Mouse (Mus musculus) layer of hippocampus, postnatal 36 days (tissue): ENCODE measurements at regions not wholly inside any gene's neighbourhood (a gene's known extent, or its start where the extent isn't known, plus 50 kb on each side); places are given as distances from the start of the nearest gene placed in this dataset.

Experiments
- DNase-seq, 2 experiments: peaks; one replicate each; pipeline ENCODE4 v3.0.0; 2022

DNA sequence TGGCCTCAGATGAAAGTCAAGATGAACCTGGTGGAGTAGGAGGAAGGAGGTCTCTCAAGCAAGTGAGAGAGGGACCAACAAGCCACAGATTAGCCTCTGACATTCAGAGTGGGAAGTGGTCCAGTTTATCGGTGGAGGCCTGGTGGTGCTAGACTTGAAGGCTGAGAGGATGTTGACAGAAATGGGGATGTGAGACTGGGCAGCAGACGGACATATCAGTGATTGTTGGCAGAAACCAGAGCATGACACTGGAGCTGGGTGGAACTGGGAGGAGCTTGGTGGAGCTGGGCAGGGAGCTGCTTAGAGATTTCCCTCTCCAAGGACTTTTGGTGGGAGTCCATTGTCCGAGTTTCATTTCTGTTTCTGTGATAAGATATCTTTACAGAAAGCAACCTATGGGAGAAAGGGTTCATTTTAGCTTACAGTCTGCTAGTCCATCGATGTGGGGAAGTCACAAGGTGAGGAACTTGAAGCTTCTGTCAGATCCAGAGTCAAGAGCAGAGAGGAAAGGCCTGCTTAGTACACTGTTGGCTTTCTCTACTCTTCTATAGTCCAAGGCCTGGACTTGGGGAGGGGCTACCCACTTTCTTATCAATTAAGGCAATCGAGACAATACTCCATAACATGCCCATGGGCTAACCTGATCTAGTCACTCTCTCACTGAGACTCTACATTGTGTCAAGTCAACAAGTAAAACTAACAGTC, 233.2 kb upstream of the Id2 start:
- DNase-seq, result peak in 1 of 2 experiments; percentile 13

DNA sequence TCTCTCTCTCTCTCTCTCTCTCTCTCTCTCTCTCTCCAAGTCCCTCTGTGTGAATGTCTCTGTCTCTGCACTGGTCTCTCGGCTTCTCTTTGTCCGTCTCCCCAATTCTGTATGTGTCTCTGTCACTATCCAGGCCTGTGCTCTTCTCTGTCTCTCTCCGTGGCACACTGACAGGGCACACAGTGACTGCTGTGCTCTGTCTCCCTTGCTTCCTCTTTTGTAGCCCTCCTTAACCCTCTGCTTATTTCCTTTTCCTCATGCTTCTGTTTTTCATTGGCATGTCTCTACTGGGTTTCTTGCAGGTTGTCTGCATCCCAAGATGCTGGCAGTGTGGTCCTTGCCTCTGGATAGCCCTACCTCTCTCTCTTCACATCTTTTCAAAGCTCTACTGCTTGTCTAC, 229.0 kb upstream of the Id2 start:
- no peak for DNase-seq

DNA sequence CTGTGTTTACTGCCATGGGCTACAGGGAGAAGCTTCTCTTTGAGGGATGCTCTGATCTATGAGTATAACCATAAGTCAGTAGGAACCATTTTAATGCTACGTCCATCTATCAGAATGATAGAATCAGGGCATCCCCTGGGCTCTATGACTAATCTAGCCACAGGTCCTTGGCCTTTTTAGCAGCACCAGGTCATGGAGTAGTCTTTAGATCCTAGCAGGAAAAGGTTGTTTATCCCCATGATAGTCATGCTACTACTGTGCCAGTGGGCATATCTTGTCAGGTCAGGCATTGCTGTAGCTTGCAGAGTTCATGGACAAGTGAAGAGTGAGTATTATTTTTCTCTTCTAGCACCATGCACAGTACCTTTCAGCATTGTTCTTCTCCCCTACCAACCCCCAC, 226.2 kb upstream of the Id2 start:
- no peak for DNase-seq

DNA sequence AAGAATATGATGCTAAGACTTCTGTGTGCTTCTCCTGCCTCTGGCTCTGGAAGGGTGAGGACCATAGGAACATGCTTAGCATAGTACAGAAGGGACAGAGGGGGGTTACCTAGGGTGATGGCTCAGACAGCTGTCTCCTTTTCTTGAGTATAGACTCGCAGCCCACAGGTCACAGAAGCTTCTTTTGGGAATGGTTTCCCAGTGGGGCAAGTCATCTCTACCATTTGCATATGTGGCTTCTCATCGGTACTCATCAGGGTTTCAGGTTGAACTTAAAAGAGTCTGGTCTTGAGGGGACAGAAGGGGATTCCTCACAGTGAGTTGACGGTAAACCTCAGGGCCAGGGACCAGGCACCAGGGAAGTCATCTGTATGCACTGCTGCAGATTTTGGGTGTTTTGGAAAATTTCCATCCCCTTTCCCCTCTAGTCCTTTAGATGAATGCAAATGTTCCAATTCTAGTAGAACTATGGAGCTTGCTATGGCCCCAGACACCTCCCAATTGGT, 223.4 kb upstream of the Id2 start:
- DNase-seq, result no peak

DNA sequence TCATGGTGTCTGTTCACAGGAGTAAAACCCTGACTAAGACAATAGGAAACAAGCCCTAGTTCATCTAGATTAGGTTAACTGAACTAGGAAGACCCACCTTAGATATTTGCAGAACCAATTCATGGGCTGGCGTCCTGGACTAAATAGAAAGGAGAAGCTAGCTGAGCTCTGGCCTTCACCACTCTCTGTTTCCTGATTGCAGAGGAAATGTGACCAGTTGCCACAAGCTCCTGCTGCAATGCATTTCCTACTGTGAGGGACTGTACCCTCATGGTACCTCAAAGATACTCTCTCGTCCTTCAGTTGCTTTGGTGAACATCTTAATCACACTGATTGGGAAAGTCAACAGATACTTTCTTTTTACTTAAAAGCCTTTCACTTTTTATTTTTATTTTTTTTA, 222.9 kb upstream of the Id2 start:
- DNase-seq, result no peak

DNA sequence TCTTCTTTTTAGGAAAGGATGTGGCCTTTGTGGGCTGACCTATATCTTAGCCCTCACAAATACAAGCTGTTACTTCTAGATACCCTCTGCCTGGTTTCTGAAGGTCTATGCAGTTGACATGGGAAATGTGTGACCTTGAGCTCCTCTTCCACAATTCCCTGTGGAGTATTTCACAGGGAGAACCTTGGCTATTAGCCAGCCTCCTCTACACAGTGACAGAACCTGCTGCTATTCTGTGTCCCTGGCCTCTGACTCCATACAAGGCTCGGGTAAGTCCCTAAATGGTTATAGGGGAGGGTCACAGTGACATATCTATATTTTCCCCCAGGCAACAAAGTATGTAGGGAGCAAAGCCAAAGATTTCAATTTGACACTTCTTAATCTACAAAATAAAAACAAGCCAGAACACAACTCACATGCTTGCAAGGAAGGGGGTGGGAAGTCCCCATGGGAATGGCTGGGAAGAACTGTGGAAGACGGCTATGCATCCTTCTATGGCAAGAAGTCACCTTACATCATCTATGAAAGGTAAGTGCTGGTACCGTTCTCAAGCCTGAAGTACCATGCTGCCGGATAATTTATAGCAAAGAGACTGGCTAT, 221.2 kb upstream of the Id2 start:
- no peak for DNase-seq

GRCm38 (mm10) chr12:25315969-25316368, 219.0 kb upstream of the Id2 start:
- DNase-seq, result no peak

- DNase-seq, result no peak
These were observed 216.3 kb upstream of the Id2 start for GRCm38 (mm10) chr12:25313212-25313611.

DNA sequence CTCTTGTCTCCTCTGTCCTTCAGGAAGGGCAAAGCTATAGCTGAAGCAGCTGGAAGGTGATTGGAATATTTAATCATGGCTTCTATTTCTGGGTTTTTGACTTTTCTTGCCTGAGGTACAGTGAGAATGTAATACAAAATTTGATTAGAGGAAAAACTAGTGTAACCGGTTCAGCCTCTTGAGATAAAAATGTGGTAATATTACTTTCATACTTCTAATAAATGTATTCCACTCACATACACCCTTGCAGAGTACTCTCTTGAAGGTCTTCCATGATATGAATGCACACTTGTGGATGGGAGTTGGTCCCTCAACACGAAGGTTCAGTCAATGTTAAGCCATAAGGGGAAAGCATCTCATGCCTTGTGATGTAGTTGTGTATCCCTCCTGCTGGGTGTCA, 215.4 kb upstream of the Id2 start:
- DNase-seq, result no peak

DNA sequence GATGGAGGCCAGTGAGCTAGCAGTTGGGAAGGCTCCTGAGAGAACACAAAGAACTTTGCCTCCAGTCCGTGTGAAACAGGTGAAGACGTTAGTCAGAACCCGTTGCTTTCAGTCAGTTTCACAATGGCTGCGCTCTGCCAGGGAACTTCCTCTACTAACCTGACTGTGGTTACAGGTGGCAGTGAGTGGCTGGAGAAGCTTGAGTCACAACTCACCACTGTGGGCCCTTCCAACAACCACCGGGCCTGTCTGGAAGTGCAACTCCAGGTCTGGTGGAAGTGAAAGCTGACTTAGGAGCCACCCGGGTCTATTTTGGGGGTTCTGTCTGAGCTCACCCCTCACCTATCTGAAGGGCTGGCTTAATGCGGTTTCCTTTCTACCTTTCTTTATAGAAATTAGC, 214.8 kb upstream of the Id2 start:
- no peak for DNase-seq

DNA sequence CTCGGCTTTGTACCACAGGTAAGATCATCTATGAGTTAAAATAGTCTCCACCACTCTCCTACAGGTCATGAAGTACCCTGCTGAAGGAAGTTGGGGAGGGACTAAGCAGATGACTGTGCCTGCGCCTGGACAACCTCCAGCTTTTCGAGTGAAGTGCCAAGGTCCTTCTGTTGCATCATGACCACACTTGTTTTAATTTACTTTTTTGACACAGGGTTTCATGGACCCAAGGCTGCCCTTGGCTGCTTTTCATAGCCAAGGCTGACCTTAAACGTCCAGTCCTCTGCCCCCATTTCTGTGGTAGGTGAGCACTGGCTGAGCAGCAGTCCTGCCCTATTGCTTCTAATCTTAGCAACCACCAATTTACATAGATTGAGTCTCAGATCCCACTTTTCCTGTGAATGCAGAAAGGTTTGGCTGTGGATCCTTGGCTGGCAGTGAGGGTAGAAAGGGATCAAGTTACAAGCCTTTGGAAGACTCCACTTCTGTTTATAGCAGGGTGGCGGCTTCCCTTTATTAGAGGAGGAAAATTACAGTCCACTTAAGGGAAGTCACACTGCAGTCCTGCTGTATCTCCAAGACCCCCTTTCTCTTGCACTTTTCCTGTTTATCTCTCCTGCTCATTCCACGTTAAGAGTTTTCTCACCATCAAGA, 213.5 kb upstream of the Id2 start:
- no peak for DNase-seq

- DNase-seq, result no peak
These were observed 212.3 kb upstream of the Id2 start for GRCm38 (mm10) chr12:25309234-25309633.

GRCm38 (mm10) chr12:25305764-25306653, 209.1 kb upstream of the Id2 start:
- DNase-seq, result no peak

GRCm38 (mm10) chr12:25304820-25305511, 208.0 kb upstream of the Id2 start:
- no peak for DNase-seq

GRCm38 (mm10) chr12:25303500-25304050, 206.6 kb upstream of the Id2 start:
- no peak for DNase-seq

DNA sequence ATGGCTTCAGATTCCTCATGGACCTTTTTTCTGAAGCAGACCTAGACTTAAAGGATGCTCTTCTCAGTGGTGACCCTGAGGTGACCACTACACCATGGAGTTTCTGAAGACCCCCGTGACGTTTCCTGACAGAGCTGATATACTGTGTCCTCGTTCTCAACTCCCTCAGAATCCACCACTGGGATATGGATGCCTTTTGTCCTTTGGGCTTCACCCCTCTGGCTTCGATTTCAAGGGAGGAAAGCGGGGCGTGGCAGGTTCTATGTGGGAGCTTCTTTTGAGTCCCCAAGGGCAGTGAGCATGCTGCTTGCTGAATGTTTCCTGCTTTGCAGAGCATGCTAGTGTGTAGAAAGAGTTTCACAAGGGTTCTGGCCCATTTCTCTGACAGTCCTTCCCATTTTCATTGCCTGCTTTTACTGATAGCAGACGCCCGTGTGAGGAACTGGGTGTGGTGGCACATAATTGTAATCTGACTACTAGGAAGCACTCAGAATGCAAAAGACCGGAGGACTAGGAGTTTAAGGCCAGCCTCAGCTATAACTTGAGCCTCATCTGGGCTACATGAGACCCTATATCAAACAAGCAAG, 204.0 kb upstream of the Id2 start:
- DNase-seq, result no peak

DNA sequence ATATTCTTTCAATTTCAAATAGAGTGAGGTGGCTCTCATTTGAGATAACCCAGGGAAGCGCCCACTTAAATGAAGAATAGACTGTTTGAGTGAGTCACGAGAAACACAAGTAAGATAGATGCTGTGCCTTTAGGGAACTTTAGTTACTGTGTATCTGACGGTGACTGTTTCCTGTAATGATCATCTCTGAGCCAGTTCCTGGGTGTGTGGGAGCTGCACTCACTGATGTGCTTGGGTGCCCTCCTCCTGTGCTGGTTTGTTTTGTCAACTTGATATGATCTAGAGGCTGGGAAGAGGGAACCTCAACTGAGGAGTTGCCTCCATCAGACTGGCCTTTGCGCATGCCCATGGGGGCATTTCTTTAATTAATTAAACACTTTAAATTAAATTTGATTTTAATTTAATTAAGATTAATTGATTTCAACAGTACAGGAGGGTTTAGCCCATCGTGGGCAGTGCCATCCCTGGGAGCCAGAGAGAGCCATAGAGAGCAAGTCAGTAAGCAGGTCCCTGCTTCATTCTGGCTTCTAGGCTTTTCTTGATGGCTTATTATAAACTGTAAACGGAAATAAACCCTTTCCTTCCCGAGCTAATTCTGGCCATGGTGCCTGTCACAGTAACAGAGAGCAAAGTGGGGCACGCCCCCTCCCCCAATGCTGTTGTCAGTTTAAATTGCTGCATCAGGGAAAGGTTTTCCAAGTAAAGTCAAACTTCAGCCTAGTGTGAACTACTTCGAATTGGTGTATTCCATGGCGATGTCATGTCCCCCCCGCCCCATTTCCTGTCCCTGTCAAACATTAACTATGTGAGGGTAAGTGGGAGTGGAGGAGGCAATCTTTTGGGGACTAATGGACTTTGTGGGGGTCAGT, 202.9 kb upstream of the Id2 start:
- no peak for DNase-seq

DNA sequence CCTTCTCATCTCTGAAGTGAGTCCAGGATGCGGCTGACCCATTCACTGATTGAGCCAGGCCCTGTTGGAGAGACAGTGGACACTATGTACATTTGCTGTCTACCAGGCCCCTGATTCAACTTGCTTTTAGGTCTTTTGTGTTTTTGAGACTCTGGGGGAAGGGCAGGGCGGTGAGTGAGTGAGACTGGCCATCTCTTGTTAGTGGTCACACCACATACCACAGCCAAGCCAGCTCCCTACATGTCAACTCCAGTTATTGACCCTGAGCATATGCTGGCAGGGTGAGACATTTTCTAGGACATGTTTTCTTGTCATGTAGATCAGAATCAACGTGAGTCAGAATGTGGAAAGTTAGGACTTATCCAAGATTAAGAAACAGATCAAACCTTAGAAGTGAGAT, 201.8 kb upstream of the Id2 start:
- no peak for DNase-seq

DNA sequence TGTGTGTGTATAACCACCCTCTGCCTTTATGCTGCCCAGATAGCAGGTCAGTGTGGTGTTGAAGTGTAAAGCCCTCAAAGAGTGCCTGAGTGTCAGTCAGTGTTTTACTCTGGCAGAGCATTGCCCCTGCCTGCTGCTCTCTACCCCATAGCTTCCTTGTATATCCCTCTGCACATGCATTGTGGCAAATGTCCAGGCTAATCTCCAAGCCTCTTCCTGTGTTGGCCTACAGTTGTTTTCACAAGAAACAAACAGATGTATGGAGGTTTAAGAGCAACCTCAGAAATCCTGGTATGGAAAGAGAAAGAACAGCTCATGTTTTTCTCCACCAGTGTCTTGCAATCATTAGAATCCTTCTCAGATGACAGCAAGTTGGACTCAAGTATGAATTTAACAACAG, 201.0 kb upstream of the Id2 start:
- DNase-seq, result no peak

- DNase-seq, result no peak
These were observed 199.7 kb upstream of the Id2 start for GRCm38 (mm10) chr12:25296648-25297047.
